7 mouse cellular contexts compared by ENCODE assay signal in the genomic region with DNA sequence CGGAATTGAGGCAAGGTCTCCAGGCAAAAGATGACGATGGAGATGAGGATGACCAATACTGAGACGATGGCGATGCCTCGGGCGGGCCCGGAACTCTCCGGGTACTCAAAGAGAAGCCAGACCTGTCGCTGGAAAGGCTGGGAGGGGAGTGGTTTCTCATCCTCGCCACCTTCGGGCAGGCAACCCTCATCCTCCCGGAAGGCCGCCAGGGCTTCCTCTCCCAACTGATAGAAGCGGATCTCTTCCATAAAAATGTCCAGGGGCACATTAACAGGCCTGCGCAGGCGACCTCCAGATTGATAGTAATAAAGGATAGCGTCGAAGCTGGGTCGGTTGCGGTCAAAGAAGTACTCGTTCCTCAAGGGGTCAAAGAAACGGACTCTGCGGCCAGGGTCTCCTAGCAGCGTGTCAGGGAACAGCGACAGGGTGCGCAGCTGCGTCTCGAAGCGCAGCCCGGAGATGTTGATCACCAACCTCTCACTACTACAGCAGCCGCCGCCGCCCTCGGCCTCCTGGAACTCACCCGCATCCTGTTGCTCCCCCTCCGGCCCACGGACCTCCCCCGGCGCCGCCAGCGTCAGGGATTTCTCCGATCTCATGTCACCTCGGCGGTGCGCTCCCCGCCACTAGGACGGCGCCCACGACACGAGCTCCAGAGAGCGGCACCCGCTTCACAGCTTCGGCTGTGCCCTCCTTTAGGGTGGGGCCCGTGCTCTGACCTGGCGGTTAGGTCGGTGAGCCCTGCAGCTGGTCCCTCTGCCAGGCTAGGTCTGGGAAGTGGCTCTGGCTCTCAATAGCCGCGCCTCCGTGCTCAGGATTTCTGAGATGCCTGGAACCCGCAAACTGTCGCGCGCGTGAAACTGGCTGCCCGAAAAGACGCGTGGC. TPM values are rescaled to one million over a fixed set of nuclear protein-coding genes. Genes with fewer than 3 reads are reported as not detected.
A peak's percentile ranks its signal among the peaks of the same experiment; 100 is the strongest.
DNase-seq lines count a peak whose midpoint lies in the region; ATAC-seq and TF ChIP-seq lines count a peak whose summit lies in the region.

No protein-coding gene starts in this region.

- no peaks in the 10 kb centered on the region for H3K4me1 ChIP-seq in lung, postnatal 0 days (ENCODE audit: insufficient read depth, low read depth, low read length)
- H3K4me1 ChIP-seq in embryonic facial prominence, embryonic 12.5 days, result peaks cover 19% of the 10 kb centered on the region; the same call in 1 of the 2 replicates

- 2% methylated on average over 60 of the region's 67 CpGs for WGBS in lung, postnatal 0 days
- WGBS in embryonic facial prominence, embryonic 12.5 days, result 1% methylated on average over 67 of the region's 67 CpGs

- H3K27ac ChIP-seq in lung, postnatal 0 days (ENCODE audit: low read length), result no peak overlapping the region
- H3K27ac ChIP-seq in embryonic facial prominence, embryonic 12.5 days, result peak overlapping the region; percentile 75

- H3K4me3 ChIP-seq in lung, postnatal 0 days (ENCODE audit: low read depth, low read length), result peak overlapping the region; percentile 33
- peak overlapping the region; percentile 61 for H3K4me3 ChIP-seq in embryonic facial prominence, embryonic 12.5 days

- no peak for TF ChIP-seq EP300 in lung, postnatal 0 days (IDR thresholded peaks at IDR 0.05)

- H3K9me3 ChIP-seq in lung, postnatal 0 days (ENCODE audit: low read length), result no peaks in the 10 kb centered on the region
- H3K9me3 ChIP-seq in embryonic facial prominence, embryonic 12.5 days, result no peaks in the 10 kb centered on the region

- peak overlapping the region; percentile 61 for H3K4me2 ChIP-seq in lung, postnatal 0 days (replicated peaks; ENCODE audit: low read depth, low read length)
- peak overlapping the region; percentile 96 for H3K4me2 ChIP-seq in embryonic facial prominence, embryonic 12.5 days (replicated peaks)

- ATAC-seq in lung, postnatal 0 days, result 0 out of 2 replicates have a peak, but pooled peaks have one; percentile 28
- no peak for ATAC-seq in embryonic facial prominence, embryonic 12.5 days (ENCODE audit: insufficient number of reproducible peaks, insufficient read depth, low FRiP score, low TSS enrichment)
- no peak for ATAC-seq in activated CD4-positive, CD25-positive, alpha-beta regulatory T cell, adult 4 months

- intact Hi-C loops in heart, postnatal 10 days (cut with DNase I), result no loop called here
- intact Hi-C loops in left cerebral cortex, postnatal 14 days (cut with DNase I), result no loop called here

- H3K9ac ChIP-seq in lung, postnatal 0 days (replicated peaks; ENCODE audit: low read depth), result no peak overlapping the region
- peak overlapping the region; percentile 64 for H3K9ac ChIP-seq in embryonic facial prominence, embryonic 12.5 days

- peaks cover 5% of the 10 kb centered on the region; the same call in 1 of the 2 replicates for H3K27me3 ChIP-seq in lung, postnatal 0 days (replicated peaks; ENCODE audit: insufficient read depth, low read length)
- peaks cover 11% of the 10 kb centered on the region for H3K27me3 ChIP-seq in embryonic facial prominence, embryonic 12.5 days

- H3K36me3 ChIP-seq in lung, postnatal 0 days (ENCODE audit: insufficient read depth, low read length), result no peaks in the 10 kb centered on the region
- H3K36me3 ChIP-seq in embryonic facial prominence, embryonic 12.5 days, result no peaks in the 10 kb centered on the region; the same call in 1 of the 2 replicates

- TF ChIP-seq CTCF in lung, postnatal 0 days (IDR thresholded peaks at IDR 0.05), result no peak

- no peak for DNase-seq in lung, postnatal 0 days (ENCODE audit: low spot score)
- DNase-seq in lung, postnatal 36 days, result no peak
- DNase-seq in heart, postnatal 10 days, result peak; percentile 21 to 39
- peak; percentile 58 to 65 for DNase-seq in left cerebral cortex, postnatal 14 days (ENCODE audit: low spot score in 2 of 2)
- DNase-seq in neural tube, embryonic 10.5 days (ENCODE audit: extremely low spot score, low spot score), result peak; percentile 58

RNA-seq across cellular contexts. Expression of a gene that starts 0.9 kb away (rescaled TPM):
- 0.20 and 0.21 TPM in 2 replicates for polyA plus RNA-seq in lung, postnatal 0 days (2015; fragmentation: Nextera tagmentation; extraction: Ambion mirVana)
- polyA plus RNA-seq in embryonic facial prominence, embryonic 12.5 days (2016; fragmentation: Nextera tagmentation; extraction: Ambion mirVana), result 12.4 and 14.4 TPM in 2 replicates
- total RNA-seq in heart, postnatal 10 days (2021), result 1 to 10 TPM; 2.3 to 2.4 TPM
- 10 to 100 TPM; 76.4 to 78.5 TPM for total RNA-seq in left cerebral cortex, postnatal 14 days (2021)
- not detected for polyA plus RNA-seq in activated CD4-positive, CD25-positive, alpha-beta regulatory T cell, adult 4 months (2017; shearing (Covaris generic))

Comparison
In these comparisons a context has a peak if more than half of its experiments do, and no peak if none do; other contexts are left out.
1. DNase-seq: peak in heart, postnatal 10 days (2 of 2), left cerebral cortex, postnatal 14 days (2 of 2) and neural tube, embryonic 10.5 days (single experiment); none in lung, postnatal 0 days (single experiment) and lung, postnatal 36 days (single experiment).
2. RNA of a gene that starts 0.9 kb away (polyA plus RNA-seq): 12.4 to 14.4 TPM in embryonic facial prominence, embryonic 12.5 days; 0.20 to 0.21 TPM in lung, postnatal 0 days and not detected in activated CD4-positive, CD25-positive, alpha-beta regulatory T cell, adult 4 months; every median in the first group is over 10 times any median in the second.